Mouse (Mus musculus) kidney, postnatal 14 days (tissue): ENCODE data around the gene Mlip.
"Not testable (repeated sequence)": the region's sequence is repeated elsewhere in the genome, so short reads cannot be mapped to it uniquely, and the experiment has no call there.

Experiments
- DNase-seq: peaks from one replicate; pipeline ENCODE4 v3.0.0; 2022; ENCODE audit warnings: mixed read lengths

Mlip gene

GRCm38 (mm10) chr9:77352432-77353175 lies at the start of gene Mlip:
Gene Mlip, minus strand, starts transcription at chr9:77352969.
- no peak for DNase-seq

GRCm38 (mm10) chr9:77399801-77400200 lies 47.0 kb upstream of the Mlip start:
- no peak for DNase-seq

- DNase-seq = no peak
These were observed 46.3 kb upstream of the Mlip start for GRCm38 (mm10) chr9:77398856-77399631.

- DNase-seq = no peak
These were observed 44.3 kb upstream of the Mlip start for GRCm38 (mm10) chr9:77397027-77397426.

GRCm38 (mm10) chr9:77391248-77391647 lies 38.5 kb upstream of the Mlip start:
- DNase-seq = no peak

GRCm38 (mm10) chr9:77388956-77389355 lies 36.2 kb upstream of the Mlip start:
- DNase-seq = no peak

GRCm38 (mm10) chr9:77386751-77387150 lies 34.0 kb upstream of the Mlip start:
- DNase-seq = no peak

- no peak for DNase-seq
These were observed 32.8 kb upstream of the Mlip start for GRCm38 (mm10) chr9:77385611-77386010.

- peak; percentile 36 for DNase-seq
These were observed 31.9 kb upstream of the Mlip start for GRCm38 (mm10) chr9:77384651-77385050.

GRCm38 (mm10) chr9:77383951-77384350 lies 31.2 kb upstream of the Mlip start:
- DNase-seq = no peak

- no peak for DNase-seq
These were observed 29.7 kb upstream of the Mlip start for GRCm38 (mm10) chr9:77382514-77382913.

- DNase-seq = peak; percentile 80
These were observed 28.8 kb upstream of the Mlip start for GRCm38 (mm10) chr9:77381565-77381964.

GRCm38 (mm10) chr9:77379625-77380024 lies 26.9 kb upstream of the Mlip start:
- DNase-seq = peak; percentile 62

GRCm38 (mm10) chr9:77377696-77378095 lies 24.9 kb upstream of the Mlip start:
- no peak for DNase-seq

GRCm38 (mm10) chr9:77377082-77377481 lies 24.3 kb upstream of the Mlip start:
- DNase-seq = peak; percentile 21

- DNase-seq = no peak
These were observed 23.8 kb upstream of the Mlip start for GRCm38 (mm10) chr9:77376561-77376960.

- no peak for DNase-seq
These were observed 17.9 kb upstream of the Mlip start for GRCm38 (mm10) chr9:77370706-77371105.

- DNase-seq = no peak
These were observed 16.5 kb upstream of the Mlip start for GRCm38 (mm10) chr9:77369262-77369661.

GRCm38 (mm10) chr9:77364681-77365080 lies 11.9 kb upstream of the Mlip start:
- not testable (repeated sequence) for DNase-seq

- DNase-seq = no peak
These were observed 10.1 kb upstream of the Mlip start for GRCm38 (mm10) chr9:77362906-77363305.

- no peak for DNase-seq
These were observed 7.9 kb upstream of the Mlip start for GRCm38 (mm10) chr9:77360654-77361053.

GRCm38 (mm10) chr9:77359278-77359973 lies 6.7 kb upstream of the Mlip start:
- no peak for DNase-seq

GRCm38 (mm10) chr9:77353942-77354341 lies 1.2 kb upstream of the Mlip start:
- no peak for DNase-seq

- no peak for DNase-seq
These were observed 5.1 kb downstream of the Mlip start for GRCm38 (mm10) chr9:77347704-77348103.
